Mouse (Mus musculus): ENCODE measurements at regions not wholly inside any gene's neighbourhood (a gene's known extent, or its start where the extent isn't known, plus 50 kb on each side); places are given as distances from the start of the nearest gene placed in this dataset.

DNA sequence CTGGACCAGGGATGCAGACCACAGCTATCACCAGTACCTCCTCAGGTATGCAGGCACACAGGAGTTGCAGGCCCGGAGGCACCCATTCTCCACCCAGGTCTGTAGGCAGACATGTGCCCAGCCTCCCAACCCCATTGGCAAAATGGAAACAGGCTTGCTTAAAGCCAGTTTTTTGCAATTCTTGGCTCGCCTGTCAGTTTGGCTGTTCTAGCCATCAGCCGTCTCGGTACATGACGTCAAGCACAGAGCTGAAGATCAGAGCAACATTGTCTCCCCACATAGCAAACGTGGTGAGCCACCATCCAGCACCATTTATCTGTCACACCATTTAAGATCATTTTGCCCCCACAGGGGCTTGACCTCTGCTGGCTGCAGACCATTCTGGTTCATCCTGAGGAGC is 196.1 kb upstream of the Cops8 start:
- TF ChIP-seq CTCF (IDR thresholded peaks at IDR 0.05; ENCODE audit: borderline replicate concordance, extremely low read depth, insufficient read depth, insufficient read length) (no peak), POLR2A (IDR thresholded peaks at IDR 0.05; ENCODE audit: borderline replicate concordance, extremely low read depth, insufficient read depth, insufficient read length, poor library complexity, severe bottlenecking) (no peak)
- no peak for DNase-seq (ENCODE audit: low read depth)

DNA sequence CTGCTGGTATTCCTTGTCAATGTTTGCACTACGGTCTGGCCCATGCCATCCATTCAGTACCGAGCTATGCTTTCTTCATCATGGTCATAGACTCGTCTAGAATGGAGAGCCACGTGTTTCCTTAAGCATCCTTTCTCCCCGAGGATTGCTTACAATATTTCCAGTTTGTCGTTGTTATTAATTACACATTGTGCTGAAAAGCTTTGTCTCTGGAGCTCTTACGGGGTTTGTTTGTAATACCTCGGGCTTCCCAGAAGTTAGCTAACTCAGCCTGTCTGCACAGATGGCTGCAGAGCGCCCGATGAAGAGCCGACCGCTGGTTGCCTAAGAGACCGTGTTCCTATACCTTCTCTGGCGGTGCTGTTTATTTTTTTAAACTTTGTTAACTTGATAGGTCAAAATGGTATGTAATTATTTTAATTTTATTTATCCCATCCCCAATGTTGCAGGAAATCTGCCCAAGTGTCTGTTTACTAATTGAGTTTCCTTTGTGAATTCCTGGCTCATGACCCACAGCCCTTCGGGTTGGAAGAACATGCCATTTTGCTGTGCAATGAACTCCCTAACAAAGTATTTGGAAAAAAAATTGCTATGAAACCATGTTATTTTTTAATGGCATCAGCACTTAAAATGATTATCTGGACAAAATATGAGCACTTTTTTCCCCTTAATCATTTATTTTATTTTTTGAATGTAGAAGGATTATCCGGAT is 194.1 kb upstream of the Cops8 start:
- peak; percentile 43 for DNase-seq (ENCODE audit: low read depth)
- TF ChIP-seq POLR2A (IDR thresholded peaks at IDR 0.05; ENCODE audit: borderline replicate concordance, extremely low read depth, insufficient read depth, insufficient read length, poor library complexity, severe bottlenecking) (no peak), CTCF (IDR thresholded peaks at IDR 0.05; ENCODE audit: borderline replicate concordance, extremely low read depth, insufficient read depth, insufficient read length) (no peak)

- no peak for TF ChIP-seq CTCF (IDR thresholded peaks at IDR 0.05; ENCODE audit: borderline replicate concordance, extremely low read depth, insufficient read depth, insufficient read length)
- no peak for TF ChIP-seq POLR2A (IDR thresholded peaks at IDR 0.05; ENCODE audit: borderline replicate concordance, extremely low read depth, insufficient read depth, insufficient read length, poor library complexity, severe bottlenecking)
- DNase-seq (ENCODE audit: low read depth) = no peak
Observed at GRCm38 (mm10) chr1:90409236-90409635, 193.5 kb upstream of the Cops8 start.

DNA sequence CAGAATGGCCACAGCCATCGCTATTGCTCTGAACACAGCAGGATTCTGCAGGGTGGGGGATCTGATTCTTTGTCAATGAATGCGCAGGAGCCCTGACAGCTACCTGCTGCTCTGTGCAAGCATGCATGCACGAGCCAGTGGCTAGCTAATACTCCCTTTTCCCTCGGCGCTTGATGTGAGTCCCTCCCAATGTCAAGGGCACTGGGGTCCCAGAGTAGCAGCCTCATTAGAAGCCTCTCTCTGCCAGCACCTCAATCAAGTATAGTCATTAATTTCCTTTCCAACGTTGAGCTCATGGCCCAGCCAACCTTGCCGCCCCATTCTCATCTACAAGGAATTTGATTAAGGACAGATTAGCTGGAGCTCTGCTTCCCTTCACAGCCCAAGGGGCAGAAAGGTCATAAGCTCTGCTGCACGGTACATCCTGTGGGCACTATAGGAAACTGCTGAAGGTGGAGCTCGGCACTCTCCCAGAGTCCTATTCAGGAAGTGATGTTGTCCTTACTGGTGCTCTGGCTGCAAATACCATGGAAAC is 190.2 kb upstream of the Cops8 start:
- peak; percentile 45 for DNase-seq (ENCODE audit: low read depth)
- TF ChIP-seq POLR2A (IDR thresholded peaks at IDR 0.05; ENCODE audit: borderline replicate concordance, extremely low read depth, insufficient read depth, insufficient read length, poor library complexity, severe bottlenecking) = no peak
- TF ChIP-seq CTCF (IDR thresholded peaks at IDR 0.05; ENCODE audit: borderline replicate concordance, extremely low read depth, insufficient read depth, insufficient read length) = no peak

DNA sequence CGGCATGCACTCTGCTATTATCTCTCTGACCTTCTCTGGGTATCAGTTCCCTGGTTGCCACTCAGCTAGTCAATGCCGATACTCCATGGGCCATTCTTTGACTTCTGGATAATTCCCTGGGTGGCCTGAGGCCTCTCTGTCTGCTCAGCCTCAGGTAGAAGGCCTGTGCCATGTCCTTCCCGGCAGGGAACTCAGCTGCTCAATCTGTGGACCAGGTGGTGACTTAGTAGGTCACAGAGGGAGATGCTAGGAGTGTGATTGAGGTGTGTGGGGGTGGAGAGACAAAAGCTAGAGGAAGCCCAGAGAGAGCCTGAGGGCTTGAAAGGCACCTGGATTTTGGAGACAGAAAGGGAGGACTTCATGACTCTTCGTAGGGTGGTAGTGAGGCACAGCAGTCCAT is 188.0 kb upstream of the Cops8 start:
- DNase-seq (ENCODE audit: low read depth) = no peak
- TF ChIP-seq CTCF (IDR thresholded peaks at IDR 0.05; ENCODE audit: borderline replicate concordance, extremely low read depth, insufficient read depth, insufficient read length) (no peak), POLR2A (IDR thresholded peaks at IDR 0.05; ENCODE audit: borderline replicate concordance, extremely low read depth, insufficient read depth, insufficient read length, poor library complexity, severe bottlenecking) (no peak)

GRCm38 (mm10) chr1:90424066-90424821 is 178.5 kb upstream of the Cops8 start:
- peak; percentile 47 for DNase-seq (ENCODE audit: low read depth)
- no peak for TF ChIP-seq CTCF (IDR thresholded peaks at IDR 0.05; ENCODE audit: borderline replicate concordance, extremely low read depth, insufficient read depth, insufficient read length)
- no peak for TF ChIP-seq POLR2A (IDR thresholded peaks at IDR 0.05; ENCODE audit: borderline replicate concordance, extremely low read depth, insufficient read depth, insufficient read length, poor library complexity, severe bottlenecking)

DNA sequence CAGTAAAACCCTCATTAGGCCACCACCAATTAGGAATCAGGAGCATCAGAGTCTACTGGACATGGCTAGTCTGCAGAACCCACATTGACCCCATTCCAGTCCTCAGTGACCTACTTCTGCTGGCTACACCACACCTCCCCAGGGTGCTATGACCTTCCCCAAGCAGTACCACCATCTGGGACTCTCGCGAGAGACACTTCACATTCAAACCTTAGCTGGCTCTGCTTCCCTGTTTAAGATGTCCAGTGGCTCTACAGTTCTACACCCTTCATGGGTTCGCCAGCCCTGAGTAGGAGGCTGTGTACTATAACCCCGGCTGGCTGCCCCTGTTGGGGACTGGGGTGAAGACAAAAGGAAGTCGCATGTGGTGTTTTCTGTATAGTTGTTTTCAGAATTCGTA is 174.4 kb upstream of the Cops8 start:
- TF ChIP-seq POLR2A (IDR thresholded peaks at IDR 0.05; ENCODE audit: borderline replicate concordance, extremely low read depth, insufficient read depth, insufficient read length, poor library complexity, severe bottlenecking) (no peak), CTCF (IDR thresholded peaks at IDR 0.05; ENCODE audit: borderline replicate concordance, extremely low read depth, insufficient read depth, insufficient read length) (no peak)
- no peak for DNase-seq (ENCODE audit: low read depth)

GRCm38 (mm10) chr1:90428774-90429173 is 174.0 kb upstream of the Cops8 start:
- TF ChIP-seq CTCF (IDR thresholded peaks at IDR 0.05; ENCODE audit: borderline replicate concordance, extremely low read depth, insufficient read depth, insufficient read length) = no peak
- no peak for DNase-seq (ENCODE audit: low read depth)

DNA sequence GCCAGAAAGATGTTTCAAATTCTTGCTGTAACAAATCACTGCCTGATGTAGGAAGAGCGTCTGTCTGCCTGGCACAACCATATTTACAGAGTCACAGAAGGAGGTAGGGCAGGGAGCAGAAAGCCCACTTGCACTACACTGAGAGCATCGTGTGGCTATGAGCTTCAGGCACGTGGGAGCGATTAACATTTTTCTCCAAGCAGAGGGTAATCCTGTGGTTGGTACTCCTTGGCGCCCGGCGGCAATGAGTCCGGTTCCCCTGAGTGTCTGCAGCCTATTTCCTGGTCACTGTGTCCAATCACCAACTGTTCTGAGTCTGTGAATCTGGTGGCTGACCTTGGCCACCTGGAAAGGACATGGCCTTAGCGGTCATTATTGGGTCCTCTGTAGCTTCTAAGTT is 172.3 kb upstream of the Cops8 start:
- no peak for DNase-seq (ENCODE audit: low read depth)
- no peak for TF ChIP-seq CTCF (IDR thresholded peaks at IDR 0.05; ENCODE audit: borderline replicate concordance, extremely low read depth, insufficient read depth, insufficient read length)
- no peak for TF ChIP-seq POLR2A (IDR thresholded peaks at IDR 0.05; ENCODE audit: borderline replicate concordance, extremely low read depth, insufficient read depth, insufficient read length, poor library complexity, severe bottlenecking)

GRCm38 (mm10) chr1:90431783-90432182 is 171.0 kb upstream of the Cops8 start:
- TF ChIP-seq POLR2A (IDR thresholded peaks at IDR 0.05; ENCODE audit: borderline replicate concordance, extremely low read depth, insufficient read depth, insufficient read length, poor library complexity, severe bottlenecking) = no peak
- no peak for TF ChIP-seq CTCF (IDR thresholded peaks at IDR 0.05; ENCODE audit: borderline replicate concordance, extremely low read depth, insufficient read depth, insufficient read length)
- no peak for DNase-seq (ENCODE audit: low read depth)

DNA sequence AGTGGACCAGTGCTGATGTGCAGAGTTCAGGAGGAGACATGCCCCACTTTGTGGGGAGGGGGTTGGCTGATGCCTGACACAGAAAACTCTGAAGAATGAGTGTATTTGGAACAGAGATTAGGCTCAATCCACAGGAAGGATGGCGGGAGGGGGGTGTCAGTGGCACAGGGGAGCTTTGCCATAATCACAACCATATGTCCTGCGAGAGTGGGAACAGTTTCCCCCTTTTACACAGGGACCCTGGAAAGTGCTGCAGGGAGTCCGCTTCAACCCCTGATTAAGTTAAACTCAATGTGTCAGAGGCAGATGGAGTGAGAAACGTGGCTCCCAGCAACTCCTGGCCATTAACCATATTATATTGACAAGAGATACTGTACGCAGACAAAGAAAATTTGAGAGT is 168.9 kb upstream of the Cops8 start:
- TF ChIP-seq POLR2A (IDR thresholded peaks at IDR 0.05; ENCODE audit: borderline replicate concordance, extremely low read depth, insufficient read depth, insufficient read length, poor library complexity, severe bottlenecking) = no peak
- no peak for TF ChIP-seq CTCF (IDR thresholded peaks at IDR 0.05; ENCODE audit: borderline replicate concordance, extremely low read depth, insufficient read depth, insufficient read length)
- peak; percentile 47 for DNase-seq (ENCODE audit: low read depth)

GRCm38 (mm10) chr1:90440638-90441037 is 162.1 kb upstream of the Cops8 start:
- TF ChIP-seq CTCF (IDR thresholded peaks at IDR 0.05; ENCODE audit: borderline replicate concordance, extremely low read depth, insufficient read depth, insufficient read length) (peak; percentile 13; the same call in 1 of the 2 replicates), POLR2A (IDR thresholded peaks at IDR 0.05; ENCODE audit: borderline replicate concordance, extremely low read depth, insufficient read depth, insufficient read length, poor library complexity, severe bottlenecking) (no peak)
- peak; percentile 69 for DNase-seq (ENCODE audit: low read depth)
